Mouse (Mus musculus) thymus, adult 2 months (tissue): Measurements from ENCODE around the gene Mindy4. TPM values are rescaled to one million over a fixed set of nuclear protein-coding genes. Genes with fewer than 3 reads are reported as not detected.

Experiments
- DNase-seq: peaks from one replicate; pipeline ENCODE4 v3.0.0; 2021
- H3K27ac ChIP-seq: fragments of 200-500 bp; 2 replicates; pipeline ENCODE4 v1.5.1; 2012; ENCODE audit warnings: low read length, control low read depth; ENCODE audit not compliant: control insufficient read depth, insufficient read depth
- H3K27me3 ChIP-seq: fragments of 200-500 bp; 2 replicates; pipeline ENCODE4 v1.6.1; 2012; ENCODE audit warnings: mild to moderate bottlenecking, low read length, moderate library complexity, mixed read lengths; ENCODE audit not compliant: control insufficient read depth, insufficient read depth
- H3K36me3 ChIP-seq: fragments of 200-500 bp; 2 replicates; pipeline ENCODE4 v1.6.1; 2012; ENCODE audit warnings: mild to moderate bottlenecking, low read length, moderate library complexity; ENCODE audit not compliant: control insufficient read depth, insufficient read depth
- H3K4me1 ChIP-seq: fragments of 200-500 bp; replicated peaks from 2 replicates; pipeline ENCODE4 v1.6.1; 2012; ENCODE audit warnings: low read length; ENCODE audit not compliant: control insufficient read depth, insufficient read depth
- H3K4me3 ChIP-seq: fragments of 200-500 bp; 2 replicates; pipeline ENCODE4 v1.5.1; 2012; ENCODE audit warnings: mild to moderate bottlenecking, low read length, control low read depth, moderate library complexity; ENCODE audit not compliant: control insufficient read depth, insufficient read depth
- CTCF ChIP-seq: fragments of 200-500 bp; IDR thresholded peaks from 2 replicates; pipeline ENCODE4 v1.5.1; 2012; ENCODE audit warnings: mild to moderate bottlenecking, control low read depth, low read length, moderate library complexity, borderline replicate concordance; ENCODE audit not compliant: control insufficient read depth, poor library complexity, insufficient read depth; ENCODE audit errors: extremely low read depth
- POLR2A ChIP-seq: fragments of 200-500 bp; IDR thresholded peaks from 2 replicates; pipeline ENCODE4 v1.6.1; 2012; ENCODE audit warnings: mild to moderate bottlenecking, low read length, control low read depth, moderate library complexity; ENCODE audit not compliant: control insufficient read depth, poor library complexity, insufficient read depth; ENCODE audit errors: extremely low read depth
- WGBS: fragments of 180-500 bp; shearing (Covaris S2); methylation state at CpG from one replicate; pipeline ENCODE4 v1.1.7; 2018; 5-methylcytosine and 5-hydroxymethylcytosine counted together
- polyA plus RNA-seq: library from polyadenylated mRNA; depleted of rRNA; stranded (reverse); fragments of >200 nt; gene quantifications from 2 replicates; pipeline ENCODE4 v1.2.3, GENCODE M21; 2012

Mindy4 gene
- polyA plus RNA-seq, 1 experiment: 9.2 TPM

DNA sequence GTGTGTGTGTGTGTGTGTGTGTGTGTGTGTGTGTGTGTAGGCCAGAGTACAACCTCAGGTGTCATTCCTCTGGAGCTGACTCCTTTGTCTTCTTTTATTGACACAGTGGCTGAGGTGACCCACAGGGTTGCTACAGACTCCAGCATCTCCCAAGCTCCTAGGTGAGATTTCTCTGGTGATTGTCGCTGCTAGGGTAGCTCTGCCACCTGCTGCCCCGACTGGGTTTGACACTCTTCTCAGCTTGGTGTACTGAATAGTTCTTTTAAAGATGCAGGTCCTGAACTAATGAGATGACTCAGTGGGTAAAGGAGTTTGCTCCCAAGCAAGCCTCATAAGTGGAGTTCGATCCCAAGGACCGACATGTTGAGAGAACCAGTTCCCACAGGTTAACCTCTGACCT lies 31.5 kb upstream of the Mindy4 start:
- WGBS: 64% methylated on average over 4 of the region's 4 CpGs

DNA sequence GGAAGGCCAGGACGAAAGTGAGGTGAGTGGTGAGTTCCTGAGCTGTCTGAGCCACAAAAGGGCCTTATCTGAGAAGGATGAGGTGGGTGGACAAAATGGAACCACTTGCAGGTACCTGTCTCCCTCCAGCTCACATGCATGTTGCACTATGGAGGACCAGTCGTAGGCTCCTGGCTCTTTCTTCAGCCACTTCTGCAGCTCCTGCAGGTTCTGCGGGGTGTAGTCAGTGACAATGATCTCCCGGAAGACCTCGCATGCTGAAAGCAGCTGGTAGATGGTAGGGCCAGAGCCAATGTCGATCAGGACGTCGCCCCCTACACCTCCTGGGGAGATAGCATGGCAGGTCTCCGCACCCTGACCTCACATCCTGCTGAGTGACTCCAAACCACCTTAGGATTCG lies 30.0 kb upstream of the Mindy4 start:
- Histone ChIP-seq H3K36me3 (no peaks in the 10 kb centered on the region), H3K27ac (no peak overlapping the region), H3K4me3 (no peak overlapping the region), H3K27me3 (no peaks in the 10 kb centered on the region), H3K4me1 (no peaks in the 10 kb centered on the region)
- no peak for DNase-seq
- no peak for TF ChIP-seq POLR2A
- TF ChIP-seq CTCF: no peak
- WGBS: 85% methylated on average over 10 of the region's 10 CpGs

More for the DNA sequence above, 31.5 kb upstream of the Mindy4 start:
- Histone ChIP-seq H3K4me3 (no peak overlapping the region), H3K27me3 (no peaks in the 10 kb centered on the region), H3K36me3 (no peaks in the 10 kb centered on the region), H3K27ac (no peak overlapping the region), H3K4me1 (no peaks in the 10 kb centered on the region)
- DNase-seq: no peak
- TF ChIP-seq CTCF (no peak), POLR2A (no peak)

DNA sequence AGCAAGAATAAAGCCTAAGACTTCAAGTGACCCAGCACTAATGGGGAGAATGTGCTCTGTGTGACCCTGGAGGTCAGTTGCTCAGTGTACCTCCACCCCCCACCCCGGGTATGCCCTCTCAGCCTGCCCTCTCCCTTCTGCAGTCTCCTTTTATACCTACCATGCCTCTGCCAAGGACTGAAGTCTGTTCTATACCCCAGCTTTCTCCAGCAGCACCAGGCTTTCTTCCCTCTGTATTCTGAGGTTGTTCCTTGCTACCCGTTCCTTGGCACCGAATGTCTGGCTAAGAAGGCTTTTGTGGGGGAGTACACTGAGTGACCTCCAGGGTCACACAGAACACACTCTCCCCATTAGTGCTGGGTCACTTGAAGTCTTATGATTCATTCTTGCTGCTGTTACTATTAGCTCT lies 29.2 kb upstream of the Mindy4 start:
- no peaks in the 10 kb centered on the region for H3K36me3 ChIP-seq
- H3K4me1 ChIP-seq: no peaks in the 10 kb centered on the region
- no peak for DNase-seq
- TF ChIP-seq CTCF (no peak), POLR2A (no peak)
- no peak overlapping the region for H3K4me3 ChIP-seq
- no peaks in the 10 kb centered on the region for H3K27me3 ChIP-seq
- WGBS: 80% methylated on average over 3 of the region's 3 CpGs
- no peak overlapping the region for H3K27ac ChIP-seq

DNA sequence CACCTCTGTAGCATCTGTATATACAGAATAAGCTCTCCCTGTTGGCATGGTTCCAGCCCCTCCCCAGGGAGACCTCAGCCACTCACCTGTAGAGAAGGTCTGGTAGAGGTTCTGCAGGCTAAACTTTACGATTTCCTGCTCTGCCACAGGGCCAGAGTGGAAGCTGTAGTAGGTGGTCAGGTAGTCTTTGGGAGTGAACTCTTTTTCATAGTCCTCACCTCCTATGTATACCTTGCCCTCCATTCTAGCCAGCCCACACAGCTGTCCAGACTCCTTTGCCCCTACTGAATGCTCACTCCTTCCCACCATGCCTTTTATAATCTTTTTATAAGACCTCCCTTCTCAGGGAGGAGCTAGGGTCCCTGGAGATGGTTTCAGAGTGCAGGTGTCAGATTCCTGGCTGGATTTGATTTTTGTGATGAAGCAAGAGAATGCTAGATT lies 28.4 kb upstream of the Mindy4 start, which contains the start of gene Inmt:
Inmt (minus strand) TSS at position 303 of the 441 bp plus-strand sequence.
- H3K4me3 ChIP-seq: no peak within 1 kb of the TSS
- no peaks in the 10 kb centered on the region for H3K36me3 ChIP-seq
- no peaks in the 10 kb centered on the region for H3K27me3 ChIP-seq
- DNase-seq: no peak
- 70% methylated on average over 1 of the region's 1 CpGs for WGBS
- H3K27ac ChIP-seq: no peak within 1 kb of the TSS
- TF ChIP-seq CTCF (no peak), POLR2A (no peak)
- H3K4me1 ChIP-seq: no peaks in the 10 kb centered on the region

DNA sequence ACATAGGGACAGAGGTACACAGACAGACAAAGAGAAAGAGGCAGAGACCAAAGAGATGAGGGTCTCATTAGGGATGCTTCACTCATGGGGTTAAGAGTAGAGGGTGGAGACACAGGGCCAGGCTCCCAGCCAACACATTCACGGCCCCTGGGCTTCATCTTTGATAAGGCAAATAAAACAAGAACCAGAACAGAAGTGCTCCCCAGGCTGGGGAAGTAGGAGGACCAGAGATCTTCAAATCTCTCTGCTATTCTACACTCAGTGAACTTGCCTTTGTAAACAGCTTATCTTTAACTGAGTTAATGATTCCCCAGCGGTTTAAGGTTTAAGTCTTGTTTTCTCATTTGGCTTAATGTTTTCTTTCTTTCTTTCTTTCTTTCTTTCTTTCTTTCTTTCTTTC lies 27.7 kb upstream of the Mindy4 start:
- Histone ChIP-seq H3K27ac (no peak overlapping the region), H3K4me1 (no peaks in the 10 kb centered on the region), H3K27me3 (no peaks in the 10 kb centered on the region), H3K4me3 (no peak overlapping the region), H3K36me3 (no peaks in the 10 kb centered on the region)
- 51% methylated on average over 2 of the region's 2 CpGs for WGBS
- no peak for DNase-seq
- no peak for TF ChIP-seq POLR2A
- TF ChIP-seq CTCF: no peak

DNA sequence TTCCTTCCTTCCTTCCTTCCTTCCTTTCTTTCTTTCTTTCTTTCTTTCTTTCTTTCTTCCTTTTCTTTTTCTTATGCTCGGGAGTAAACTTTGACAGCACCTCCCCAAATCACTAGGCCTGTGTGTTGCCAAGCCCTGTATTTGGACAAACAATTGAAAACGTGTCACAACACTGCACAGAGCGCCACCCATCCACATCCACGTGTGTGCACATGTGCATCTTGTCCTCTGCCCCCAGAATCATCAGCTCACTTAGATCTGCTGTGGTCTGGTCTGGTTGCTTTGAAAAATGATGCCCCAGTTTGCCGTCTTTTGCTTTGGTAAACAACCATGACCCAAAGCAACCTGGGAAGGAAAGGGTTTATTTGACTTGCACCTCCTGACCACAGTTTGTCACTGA lies 27.3 kb upstream of the Mindy4 start:
- Histone ChIP-seq H3K27me3 (no peaks in the 10 kb centered on the region), H3K4me1 (no peaks in the 10 kb centered on the region), H3K27ac (no peak overlapping the region), H3K4me3 (no peak overlapping the region), H3K36me3 (no peaks in the 10 kb centered on the region)
- no peak for DNase-seq
- WGBS: 58% methylated on average over 5 of the region's 5 CpGs
- no peak for TF ChIP-seq CTCF
- TF ChIP-seq POLR2A: no peak
